Mouse (Mus musculus) ES-CJ7 (cell line): Measurements from ENCODE around the gene Ptpn9.
"Not testable (repeated sequence)": the region's sequence is repeated elsewhere in the genome, so short reads cannot be mapped to it uniquely, and the experiment has no call there.

ENCODE experiments used
- DNase-seq: peaks from one replicate; pipeline ENCODE4 v3.0.0; 2011; ENCODE audit warnings: low read depth, low spot score

Ptpn9 gene

DNA sequence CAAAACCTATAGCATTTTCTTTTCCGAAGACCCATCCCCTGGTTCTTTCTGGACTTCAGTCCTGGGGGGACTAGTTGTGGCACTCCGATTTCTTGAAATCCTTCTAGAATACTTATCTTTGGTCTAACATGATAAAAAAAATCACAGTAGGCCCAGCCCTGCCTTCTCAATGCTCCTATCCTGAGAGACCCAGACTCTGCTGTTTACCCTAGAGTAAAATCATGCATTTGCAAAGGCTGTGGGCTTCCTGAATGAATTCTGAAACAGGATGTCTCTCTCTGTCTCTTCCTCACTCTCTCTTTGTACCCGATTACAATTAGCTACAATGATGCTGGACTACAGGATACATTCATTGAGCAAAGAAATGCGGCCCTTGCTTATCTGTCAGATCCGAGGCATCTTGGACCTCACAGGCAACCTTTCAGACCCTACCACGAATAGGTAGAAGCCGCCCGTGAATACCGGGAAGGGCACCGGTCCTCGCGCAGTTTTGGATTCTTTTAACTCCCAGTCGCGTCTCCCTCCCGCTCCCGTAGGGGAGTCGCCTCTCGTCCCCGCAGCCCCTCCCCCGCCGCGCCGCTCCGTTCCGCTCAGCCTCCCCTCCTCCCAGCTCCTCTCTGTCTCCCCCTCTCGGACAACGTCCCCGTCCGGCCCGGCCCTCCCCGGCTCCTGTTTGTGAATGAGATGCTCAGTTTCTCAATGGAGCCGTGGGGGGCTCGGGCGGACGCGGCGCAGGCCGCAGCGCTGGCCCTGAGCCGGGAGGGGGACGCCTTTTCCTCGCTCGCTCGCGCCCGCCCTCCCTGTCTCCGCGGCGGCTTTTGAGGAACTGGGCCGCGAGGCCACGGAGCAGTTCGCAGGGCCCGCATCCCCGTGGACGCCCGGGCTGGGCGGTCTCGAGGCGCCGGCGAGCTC is at the start of gene Ptpn9:
Gene Ptpn9, plus strand, starts transcription at position 638 of the 912 bp plus-strand sequence.
- DNase-seq = peak; percentile 88

DNA sequence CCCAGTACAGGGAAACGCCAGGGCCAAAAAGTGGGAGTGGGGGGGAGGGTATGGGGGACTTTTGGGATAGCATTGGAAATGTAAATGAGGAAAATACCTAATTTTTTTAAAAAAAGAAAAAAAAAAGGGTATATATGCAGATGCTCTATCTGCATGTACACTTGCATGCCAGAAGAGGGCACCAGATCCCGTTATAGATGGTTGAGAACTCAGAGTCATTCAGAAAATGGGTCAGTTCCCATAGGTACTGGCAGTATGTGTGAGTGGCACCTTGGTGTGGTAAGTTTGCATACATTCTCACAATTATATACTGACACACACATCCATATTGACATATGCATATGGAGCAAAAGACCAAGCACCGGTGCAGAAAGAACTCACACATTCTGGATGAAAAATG is 47.2 kb upstream of the Ptpn9 start:
- peak; percentile 41 for DNase-seq

DNA sequence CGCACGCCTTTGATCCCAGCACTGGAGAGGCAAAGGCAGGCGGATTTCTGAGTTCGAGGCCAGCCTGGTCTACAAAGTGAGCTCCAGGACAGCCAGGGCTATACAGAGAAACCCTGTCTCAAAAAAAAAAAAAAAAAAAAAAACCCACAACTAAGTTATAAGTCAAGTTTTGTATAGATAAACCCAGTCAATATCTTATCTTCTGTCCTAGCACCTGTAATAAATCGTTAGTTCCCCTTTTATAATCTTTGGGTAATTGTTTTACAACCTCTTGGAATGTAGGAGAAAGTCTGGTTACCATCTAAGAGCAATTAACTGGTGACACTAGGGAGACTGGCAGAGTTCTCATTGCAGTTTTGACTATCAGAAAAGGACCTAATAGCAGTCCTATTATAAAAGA is 46.0 kb upstream of the Ptpn9 start:
- DNase-seq = not testable (repeated sequence)

DNA sequence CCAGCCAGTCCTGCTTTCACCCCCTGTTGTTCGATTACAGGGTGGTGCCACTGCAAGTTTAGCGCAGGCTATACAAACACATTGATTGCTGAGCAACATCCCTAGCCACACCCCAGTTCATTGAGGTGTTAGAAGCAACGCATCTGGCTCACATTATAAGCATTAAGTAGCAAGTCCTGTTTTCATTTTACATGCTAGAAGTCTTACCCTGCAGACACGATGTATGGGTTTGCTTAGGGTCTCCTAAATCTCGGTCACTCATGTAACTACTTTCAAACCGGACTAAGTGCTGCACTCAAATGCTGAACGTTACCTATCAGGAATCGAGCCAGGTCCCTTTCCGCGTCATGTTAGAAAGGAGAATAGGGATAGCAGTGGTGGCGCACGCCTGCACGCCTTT is 45.0 kb upstream of the Ptpn9 start:
- peak; percentile 53 for DNase-seq

- peak; percentile 99 for DNase-seq
Measured at GRCm38 (mm10) chr9:56950414-56951400, 44.0 kb upstream of the Ptpn9 start, which contains the start of gene Snupn. TSS of gene Snupn (plus strand) at chr9:56950878.

- no peak for DNase-seq
Measured at GRCm38 (mm10) chr9:56953562-56953961, 41.2 kb upstream of the Ptpn9 start.

- peak; percentile 38 for DNase-seq
Measured at GRCm38 (mm10) chr9:56956966-56957675, 37.6 kb upstream of the Ptpn9 start.

GRCm38 (mm10) chr9:56958689-56959088 is 36.0 kb upstream of the Ptpn9 start:
- DNase-seq = no peak

DNA sequence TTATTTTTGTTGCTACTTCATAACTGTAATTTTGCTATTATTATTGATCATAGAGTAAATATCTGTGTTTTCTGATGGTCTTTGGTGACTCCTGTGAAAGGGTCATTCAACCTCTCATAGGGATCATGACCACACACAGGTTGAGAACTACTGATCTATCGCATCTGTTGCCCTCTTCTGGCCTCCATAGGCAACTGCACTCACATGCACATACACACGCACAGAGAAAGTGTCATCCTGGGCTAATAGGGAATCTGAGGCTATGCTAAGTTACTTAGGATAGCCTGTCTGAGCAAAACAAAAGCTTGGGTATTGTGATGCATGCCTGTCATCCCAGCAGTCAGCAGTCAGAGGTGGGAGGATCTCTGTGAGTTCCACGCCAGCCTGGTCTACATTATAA is 33.1 kb upstream of the Ptpn9 start:
- peak; percentile 58 for DNase-seq

DNA sequence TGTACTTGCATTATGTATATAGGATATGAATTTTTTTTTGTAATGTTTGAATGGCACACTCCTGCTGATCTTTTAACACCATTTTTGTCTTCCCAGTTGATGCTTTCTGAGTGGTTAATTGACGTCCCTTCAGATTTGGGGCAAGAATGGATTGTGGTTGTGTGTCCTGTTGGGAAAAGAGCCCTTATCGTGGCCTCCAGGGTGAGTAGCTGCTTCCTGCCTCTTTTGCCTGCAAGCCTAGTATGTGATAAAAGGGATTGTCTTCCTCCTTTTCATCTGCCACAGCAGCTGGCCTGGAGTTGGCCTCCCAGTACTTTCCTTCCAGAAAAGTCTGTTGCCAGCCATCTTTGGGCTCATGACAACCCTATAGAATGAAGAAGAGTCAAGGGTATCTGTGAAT is 24.6 kb upstream of the Ptpn9 start:
- no peak for DNase-seq

- no peak for DNase-seq
Measured at GRCm38 (mm10) chr9:56973960-56974524, 20.7 kb upstream of the Ptpn9 start.

DNA sequence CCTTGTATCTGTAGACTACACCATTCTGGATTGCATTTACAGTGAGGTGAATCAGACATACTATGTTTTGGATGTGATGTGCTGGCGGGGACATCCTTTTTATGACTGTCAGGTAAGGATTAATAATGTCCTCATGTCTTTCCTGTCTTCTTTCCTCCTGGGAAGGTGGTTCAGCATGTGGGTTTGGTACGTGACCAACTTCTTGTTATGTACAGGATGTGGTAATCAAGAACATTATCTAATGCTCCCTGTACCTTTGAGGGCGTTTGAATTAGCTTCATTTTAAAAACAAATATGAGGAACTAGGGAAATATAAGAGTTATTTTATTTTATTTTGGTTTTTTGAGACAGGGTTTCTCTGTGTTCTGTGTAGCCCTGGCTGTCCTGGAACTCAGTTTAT is 19.5 kb upstream of the Ptpn9 start:
- no peak for DNase-seq

DNA sequence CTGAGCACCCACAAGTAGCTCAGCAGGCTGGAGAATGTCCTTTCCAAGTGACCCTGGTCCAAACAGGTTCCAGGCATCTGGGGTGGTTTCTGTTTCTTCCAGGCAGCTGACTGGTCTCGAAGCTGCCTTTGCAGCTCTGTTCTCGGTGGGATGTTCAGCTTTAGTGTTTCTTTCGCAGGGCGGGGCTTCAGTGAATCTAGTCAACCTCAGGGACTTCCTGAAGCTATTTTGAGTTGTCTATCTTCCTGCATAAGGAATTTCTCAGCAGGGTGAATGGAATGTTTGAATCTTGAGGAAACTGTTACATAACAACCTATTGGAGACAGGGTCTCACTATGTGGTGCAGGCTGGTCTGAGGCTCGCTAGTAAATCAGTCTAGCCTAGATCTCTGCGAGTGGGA is 14.5 kb upstream of the Ptpn9 start:
- peak; percentile 4 for DNase-seq

- no peak for DNase-seq
Measured at GRCm38 (mm10) chr9:56981502-56981901, 13.2 kb upstream of the Ptpn9 start.

GRCm38 (mm10) chr9:56995198-56996027 is 690 bp downstream of the Ptpn9 start:
- peak; percentile 46 for DNase-seq

GRCm38 (mm10) chr9:56996028-56996346 is 1.3 kb downstream of the Ptpn9 start:
- peak; percentile 62 for DNase-seq

- not testable (repeated sequence) for DNase-seq
Measured at GRCm38 (mm10) chr9:56997206-56997605, 2.5 kb downstream of the Ptpn9 start.

- DNase-seq = no peak
Measured at GRCm38 (mm10) chr9:57003011-57003410, 8.3 kb downstream of the Ptpn9 start.

DNA sequence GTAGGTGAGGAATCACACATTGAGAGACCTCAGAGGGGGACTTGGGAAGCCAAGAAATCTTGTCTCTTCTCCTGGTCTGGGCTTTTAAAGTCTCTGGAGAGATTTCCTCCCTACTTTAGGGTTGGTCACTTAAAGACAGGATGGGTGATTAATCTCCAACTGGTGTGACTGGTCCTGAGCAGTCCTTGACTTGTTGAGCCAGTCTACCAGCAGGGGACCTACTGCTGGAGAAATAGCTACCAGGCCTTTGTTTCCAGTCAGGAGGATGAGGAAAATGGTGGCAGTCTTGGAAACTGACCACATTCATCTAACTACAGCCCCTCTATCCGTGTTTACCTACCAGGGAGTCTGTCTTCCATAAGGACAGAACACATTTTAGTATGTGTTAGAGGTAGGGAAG is 17.7 kb downstream of the Ptpn9 start:
- DNase-seq = peak; percentile 58

GRCm38 (mm10) chr9:57012895-57013294 is 18.2 kb downstream of the Ptpn9 start:
- peak; percentile 23 for DNase-seq
